Mouse (Mus musculus) embryonic facial prominence, embryonic 13.5 days (tissue): Measurements from ENCODE around the gene Smad6. TPM values are rescaled to one million over a fixed set of nuclear protein-coding genes. Genes with fewer than 3 reads are reported as not detected.

Experiments used
- ATAC-seq: fragments of 200-750 bp; cut with Nextera tagmentation; 2 replicates; pipeline ENCODE4 v1.8.0; 2017; ENCODE audit warnings: low read depth; ENCODE audit not compliant: insufficient number of reproducible peaks, insufficient read depth, low FRiP score, low TSS enrichment
- H3K27ac ChIP-seq: fragments of 300-500 bp; sonication (generic); 2 replicates; pipeline ENCODE4 v1.5.1; 2015; ENCODE audit warnings: moderate library complexity, mild to moderate bottlenecking, inconsistent platforms
- H3K27me3 ChIP-seq: fragments of 300-500 bp; sonication (generic); 2 replicates; pipeline ENCODE4 v1.6.1; 2015; ENCODE audit warnings: mild to moderate bottlenecking, inconsistent platforms
- H3K36me3 ChIP-seq: fragments of 300-500 bp; sonication (generic); 2 replicates; pipeline ENCODE4 v1.6.1; 2015; ENCODE audit warnings: mild to moderate bottlenecking, inconsistent platforms
- H3K4me1 ChIP-seq: fragments of 300-500 bp; sonication (generic); 2 replicates; pipeline ENCODE4 v1.6.1; 2015; ENCODE audit warnings: inconsistent platforms
- H3K4me2 ChIP-seq: fragments of 300-500 bp; sonication (generic); 2 replicates; pipeline ENCODE4 v1.6.1; 2015; ENCODE audit warnings: moderate library complexity, mild to moderate bottlenecking, inconsistent platforms
- H3K4me3 ChIP-seq: fragments of 300-500 bp; sonication (generic); 2 replicates; pipeline ENCODE4 v1.5.1; 2015; ENCODE audit warnings: mild to moderate bottlenecking, inconsistent platforms
- H3K9ac ChIP-seq: fragments of 300-500 bp; sonication (generic); 2 replicates; pipeline ENCODE4 v1.6.1; 2015; ENCODE audit warnings: mild to moderate bottlenecking, inconsistent platforms
- H3K9me3 ChIP-seq: fragments of 300-500 bp; sonication (generic); 2 replicates; pipeline ENCODE4 v1.6.1; 2016; ENCODE audit warnings: inconsistent platforms
- WGBS: fragments of 180-500 bp; shearing (Covaris S2); methylation state at CpG from one replicate; pipeline ENCODE4 v1.1.7; 2015; ENCODE audit warnings: mixed read lengths; 5-methylcytosine and 5-hydroxymethylcytosine counted together
- polyA plus RNA-seq: library from polyadenylated mRNA; unstranded; fragments of >200 nt; fragmentation: Nextera tagmentation; extraction: Ambion mirVana; gene quantifications from 2 replicates; pipeline ENCODE4 v1.2.1, GENCODE M21; 2015

Gene Smad6
- polyA plus RNA-seq, 1 experiment from 2014 or later = 17.4 TPM

DNA sequence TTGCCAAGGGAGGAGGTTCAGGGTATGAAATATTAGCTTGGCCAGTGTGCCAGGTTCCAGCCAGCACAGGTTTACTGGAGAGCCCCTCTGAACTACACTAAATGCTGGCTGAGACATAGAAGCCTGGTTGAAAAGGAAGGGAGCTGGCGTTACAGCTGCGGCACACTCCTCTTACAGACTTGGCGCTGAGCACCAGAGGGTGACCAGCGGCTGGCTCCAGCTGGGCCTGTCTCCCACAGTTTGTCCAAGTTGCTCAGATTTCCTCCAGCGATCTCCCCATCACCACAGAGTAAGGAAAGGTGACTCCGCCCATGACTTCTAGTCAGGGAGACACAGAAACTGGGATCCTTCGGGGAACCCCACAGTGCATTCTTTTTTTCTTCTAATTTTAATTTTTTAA, 95.5 kb downstream of the Smad6 start:
- WGBS = 66% methylated on average over 7 of the region's 7 CpGs
- no peak overlapping the region; the same call in 1 of the 2 replicates for H3K27ac ChIP-seq
- no peak overlapping the region for H3K4me2 ChIP-seq
- no peak overlapping the region for H3K4me3 ChIP-seq
- H3K9ac ChIP-seq = no peak overlapping the region
- H3K4me1 ChIP-seq = peaks cover 47% of the 10 kb centered on the region
- peaks cover 18% of the 10 kb centered on the region for H3K27me3 ChIP-seq
- H3K9me3 ChIP-seq = no peaks in the 10 kb centered on the region
- no peak for ATAC-seq
- no peaks in the 10 kb centered on the region for H3K36me3 ChIP-seq

- Histone ChIP-seq H3K27me3 (peaks cover 9% of the 10 kb centered on the region), H3K4me1 (peaks cover 35% of the 10 kb centered on the region)
- WGBS = 62% methylated on average over 9 of the region's 9 CpGs
Measured at GRCm38 (mm10) chr9:63923190-63923717, 98.6 kb downstream of the Smad6 start.

DNA sequence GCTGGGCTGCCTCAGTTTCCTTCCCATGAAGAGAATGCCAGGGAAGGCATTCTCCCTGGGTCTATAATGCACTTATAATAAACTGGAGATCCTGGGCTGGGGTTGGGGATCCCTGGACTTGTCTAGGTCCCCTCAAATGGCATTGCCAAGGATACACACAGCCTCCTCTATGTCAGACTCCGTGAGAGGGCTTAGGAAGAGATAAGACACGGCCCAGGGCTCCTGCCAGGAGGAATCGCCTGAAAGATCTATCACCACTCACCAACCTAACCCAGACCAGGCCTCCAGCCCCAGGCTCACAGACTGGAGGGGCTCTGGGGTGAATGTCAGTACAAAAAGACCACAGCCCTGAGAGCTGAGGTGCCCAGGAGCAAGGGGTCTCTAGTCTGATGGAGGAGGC, 102.2 kb downstream of the Smad6 start:
- Histone ChIP-seq H3K9me3 (no peaks in the 10 kb centered on the region), H3K27ac (no peak overlapping the region; the same call in 1 of the 2 replicates), H3K4me3 (no peak overlapping the region), H3K4me2 (no peak overlapping the region), H3K9ac (no peak overlapping the region), H3K27me3 (no peaks in the 10 kb centered on the region), H3K4me1 (peaks cover 30% of the 10 kb centered on the region), H3K36me3 (no peaks in the 10 kb centered on the region)
- no peak for ATAC-seq
- WGBS = 76% methylated on average over 3 of the region's 3 CpGs

More at GRCm38 (mm10) chr9:63923190-63923717, 98.6 kb downstream of the Smad6 start:
- no peaks in the 10 kb centered on the region for H3K36me3 ChIP-seq
- H3K4me2 ChIP-seq = no peak overlapping the region
- peak overlapping the region; percentile 11; the same call in 1 of the 2 replicates for H3K27ac ChIP-seq
- no peaks in the 10 kb centered on the region for H3K9me3 ChIP-seq
- H3K9ac ChIP-seq = no peak overlapping the region
- no peak for ATAC-seq
- no peak overlapping the region for H3K4me3 ChIP-seq

DNA sequence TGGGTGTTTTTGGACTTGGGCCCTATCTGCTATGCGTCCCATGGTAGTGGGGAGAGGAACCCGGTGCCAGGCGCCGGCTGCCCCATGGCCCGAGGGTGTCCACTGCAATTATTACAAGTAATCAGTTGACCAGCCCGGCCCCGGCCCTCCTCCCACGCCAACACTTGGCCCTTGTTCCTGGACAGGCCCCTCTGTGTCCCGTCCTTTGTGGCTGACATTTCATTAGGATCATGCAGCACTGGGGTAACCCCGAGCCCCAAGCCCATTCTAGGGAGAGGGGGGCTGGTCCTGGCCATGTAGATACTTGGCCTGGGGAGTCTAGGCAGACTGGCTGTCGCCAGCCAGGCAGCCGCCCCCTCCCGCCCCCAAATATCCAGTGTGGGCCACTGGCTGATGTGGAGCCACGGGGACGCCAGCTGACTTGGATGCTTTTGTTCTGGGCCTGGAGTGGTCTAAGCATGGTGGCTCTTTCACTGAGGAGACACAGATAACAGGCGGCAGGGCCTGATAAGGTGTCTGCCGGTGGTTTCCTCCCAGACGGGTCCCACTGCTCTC, 102.8 kb downstream of the Smad6 start:
- H3K4me3 ChIP-seq = no peak overlapping the region
- 0 out of 2 replicates have a peak, but pooled peaks have one; percentile 27 for ATAC-seq
- H3K9ac ChIP-seq = peak overlapping the region; percentile 2; the same call in 1 of the 2 replicates
- H3K36me3 ChIP-seq = no peaks in the 10 kb centered on the region
- WGBS = 76% methylated on average over 18 of the region's 18 CpGs
- no peaks in the 10 kb centered on the region for H3K9me3 ChIP-seq
- H3K27me3 ChIP-seq = no peaks in the 10 kb centered on the region
- H3K27ac ChIP-seq = no peak overlapping the region
- H3K4me2 ChIP-seq = no peak overlapping the region
- peaks cover 36% of the 10 kb centered on the region for H3K4me1 ChIP-seq

DNA sequence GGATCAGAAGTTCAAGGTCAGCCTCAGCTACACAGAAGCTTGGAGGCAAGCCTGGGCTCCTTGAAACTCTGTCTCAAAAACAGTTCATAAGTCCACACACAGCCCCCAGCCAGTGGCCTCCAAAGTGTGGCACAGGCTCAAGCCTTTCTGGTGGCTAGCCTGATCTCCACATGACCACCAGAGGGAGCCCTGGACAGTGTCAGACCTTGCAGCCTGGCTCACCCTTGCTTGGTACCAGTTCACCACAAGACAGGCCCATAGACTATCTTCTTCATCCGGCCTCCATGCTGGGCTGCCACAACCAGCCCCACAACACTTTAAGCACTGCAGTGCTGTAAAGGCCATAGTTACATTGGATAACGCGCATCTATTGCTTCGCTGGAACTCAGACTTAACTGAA, 103.6 kb downstream of the Smad6 start:
- H3K4me1 ChIP-seq = peaks cover 33% of the 10 kb centered on the region
- WGBS = 71% methylated on average over 4 of the region's 4 CpGs
- H3K27ac ChIP-seq = no peak overlapping the region
- no peaks in the 10 kb centered on the region for H3K9me3 ChIP-seq
- no peaks in the 10 kb centered on the region for H3K36me3 ChIP-seq
- no peak overlapping the region for H3K9ac ChIP-seq
- no peak overlapping the region for H3K4me3 ChIP-seq
- no peak for ATAC-seq
- H3K4me2 ChIP-seq = no peak overlapping the region
- no peaks in the 10 kb centered on the region for H3K27me3 ChIP-seq

- H3K27ac ChIP-seq = no peak overlapping the region
- H3K9me3 ChIP-seq = no peaks in the 10 kb centered on the region
- H3K4me1 ChIP-seq = peaks cover 40% of the 10 kb centered on the region
- ATAC-seq = no peak
- no peaks in the 10 kb centered on the region for H3K36me3 ChIP-seq
- H3K27me3 ChIP-seq = no peaks in the 10 kb centered on the region
- WGBS = 65% methylated on average over 6 of the region's 6 CpGs
- H3K4me2 ChIP-seq = no peak overlapping the region
- no peak overlapping the region for H3K9ac ChIP-seq
- no peak overlapping the region for H3K4me3 ChIP-seq
Measured at GRCm38 (mm10) chr9:63916441-63916840, 105.4 kb downstream of the Smad6 start.

DNA sequence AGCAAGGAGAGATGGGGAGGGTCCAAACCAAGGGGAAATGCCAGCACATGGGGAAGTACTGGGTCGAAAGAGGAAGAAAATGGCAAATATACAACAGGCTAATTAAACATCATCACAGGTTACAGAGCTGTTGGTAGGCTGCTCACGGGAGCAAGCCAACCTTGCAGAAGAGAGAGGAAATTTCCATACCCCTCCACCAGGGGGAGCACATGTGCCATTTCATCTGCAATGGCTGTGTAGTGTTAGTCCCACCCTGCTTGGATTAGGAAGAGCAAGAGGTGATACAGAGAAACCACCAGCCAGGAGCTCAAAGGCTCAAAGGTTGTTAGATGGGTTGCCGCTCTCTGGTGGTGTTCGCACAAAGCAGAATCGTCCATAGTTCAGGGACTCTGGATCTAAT, 105.9 kb downstream of the Smad6 start:
- no peak for ATAC-seq
- Histone ChIP-seq H3K9me3 (no peaks in the 10 kb centered on the region), H3K27ac (no peak overlapping the region), H3K27me3 (no peaks in the 10 kb centered on the region), H3K4me2 (no peak overlapping the region), H3K9ac (no peak overlapping the region), H3K4me1 (peaks cover 40% of the 10 kb centered on the region), H3K4me3 (no peak overlapping the region), H3K36me3 (no peaks in the 10 kb centered on the region)
- WGBS = 59% methylated on average over 5 of the region's 5 CpGs

- H3K4me1 ChIP-seq = peaks cover 41% of the 10 kb centered on the region
- H3K4me3 ChIP-seq = no peak overlapping the region
- no peak overlapping the region for H3K9ac ChIP-seq
- H3K27ac ChIP-seq = no peak overlapping the region; the same call in 1 of the 2 replicates
- WGBS = 71% methylated on average over 5 of the region's 5 CpGs
- no peak for ATAC-seq
- no peak overlapping the region for H3K4me2 ChIP-seq
- no peaks in the 10 kb centered on the region for H3K36me3 ChIP-seq
- no peaks in the 10 kb centered on the region for H3K9me3 ChIP-seq
- H3K27me3 ChIP-seq = no peaks in the 10 kb centered on the region
Measured at GRCm38 (mm10) chr9:63914944-63915343, 106.9 kb downstream of the Smad6 start.

GRCm38 (mm10) chr9:63912051-63912450, 109.8 kb downstream of the Smad6 start:
- Histone ChIP-seq H3K4me2 (peak overlapping the region; percentile 1; the same call in 1 of the 2 replicates), H3K27ac (peak overlapping the region; percentile 23; the same call in 1 of the 2 replicates), H3K36me3 (no peaks in the 10 kb centered on the region), H3K4me1 (peaks cover 44% of the 10 kb centered on the region), H3K27me3 (peaks cover under 1% of the 10 kb centered on the region; the same call in 1 of the 2 replicates), H3K9me3 (no peaks in the 10 kb centered on the region), H3K9ac (0 out of 2 replicates have a peak overlapping the region, but pooled peaks have one; percentile 1), H3K4me3 (no peak overlapping the region)
- WGBS = 21% methylated on average over 9 of the region's 9 CpGs
- no peak for ATAC-seq

DNA sequence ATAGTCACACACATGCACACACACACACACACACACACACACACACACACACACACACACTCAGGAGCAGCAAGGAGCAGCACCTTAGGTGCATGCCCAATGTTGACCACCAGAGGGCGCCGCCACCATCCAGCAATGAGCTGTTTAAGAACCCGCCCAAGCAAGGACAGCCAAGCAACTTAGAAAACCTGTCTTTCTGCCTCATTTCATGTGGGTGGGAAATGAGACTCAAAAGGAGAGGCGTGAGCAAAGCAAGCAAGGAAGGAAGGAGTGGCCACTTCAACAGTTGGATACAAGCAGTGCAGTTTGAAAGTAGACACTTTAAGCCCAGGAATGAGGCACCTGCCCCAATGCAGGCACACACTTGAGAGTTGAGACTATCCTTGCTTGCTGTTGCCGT, 112.2 kb downstream of the Smad6 start:
- no peak for ATAC-seq
- Histone ChIP-seq H3K4me3 (no peak overlapping the region), H3K4me1 (peaks cover 20% of the 10 kb centered on the region), H3K9ac (no peak overlapping the region), H3K4me2 (no peak overlapping the region), H3K27ac (peak overlapping the region; percentile 34; the same call in 1 of the 2 replicates), H3K27me3 (peaks cover 3% of the 10 kb centered on the region; the same call in 1 of the 2 replicates), H3K36me3 (no peaks in the 10 kb centered on the region), H3K9me3 (no peaks in the 10 kb centered on the region)
- 10% methylated on average over 5 of the region's 5 CpGs for WGBS

DNA sequence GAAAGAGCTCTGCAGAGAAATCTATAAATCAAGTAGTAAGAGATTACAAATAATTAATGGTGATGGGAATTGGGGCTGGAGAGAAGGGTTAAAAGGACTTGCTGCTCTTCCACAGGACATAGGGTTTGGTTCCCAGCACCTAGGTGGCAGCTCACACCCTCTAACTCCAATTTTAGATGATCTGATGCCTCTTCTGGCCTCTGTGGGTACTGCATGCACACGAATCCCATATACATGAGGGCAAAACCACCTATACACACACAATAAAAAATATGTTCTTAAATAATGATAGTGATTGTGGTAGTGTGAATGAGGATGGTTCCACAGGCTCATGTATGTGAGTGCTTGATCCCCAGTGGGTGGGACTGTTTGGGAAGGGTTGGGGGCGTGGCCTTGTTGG, 117.3 kb downstream of the Smad6 start:
- H3K27me3 ChIP-seq = peaks cover 3% of the 10 kb centered on the region; the same call in 1 of the 2 replicates
- H3K4me1 ChIP-seq = no peaks in the 10 kb centered on the region
- H3K9ac ChIP-seq = no peak overlapping the region
- no peaks in the 10 kb centered on the region for H3K9me3 ChIP-seq
- no peaks in the 10 kb centered on the region for H3K36me3 ChIP-seq
- no peak overlapping the region for H3K27ac ChIP-seq
- no peak overlapping the region for H3K4me2 ChIP-seq
- no peak overlapping the region for H3K4me3 ChIP-seq
- ATAC-seq = no peak
- 96% methylated on average over 2 of the region's 2 CpGs for WGBS
